Mouse (Mus musculus) right cerebral cortex, postnatal 14 days (tissue): ENCODE results near the gene Cfap57.
A peak's percentile ranks its signal among the peaks of the same experiment; 100 is the strongest.
"Not testable (repeated sequence)": the region's sequence is repeated elsewhere in the genome, so short reads cannot be mapped to it uniquely, and the experiment has no call there.

Experiments used
- DNase-seq: peaks from one replicate; pipeline ENCODE4 v3.0.0; 2022

Gene Cfap57

DNA sequence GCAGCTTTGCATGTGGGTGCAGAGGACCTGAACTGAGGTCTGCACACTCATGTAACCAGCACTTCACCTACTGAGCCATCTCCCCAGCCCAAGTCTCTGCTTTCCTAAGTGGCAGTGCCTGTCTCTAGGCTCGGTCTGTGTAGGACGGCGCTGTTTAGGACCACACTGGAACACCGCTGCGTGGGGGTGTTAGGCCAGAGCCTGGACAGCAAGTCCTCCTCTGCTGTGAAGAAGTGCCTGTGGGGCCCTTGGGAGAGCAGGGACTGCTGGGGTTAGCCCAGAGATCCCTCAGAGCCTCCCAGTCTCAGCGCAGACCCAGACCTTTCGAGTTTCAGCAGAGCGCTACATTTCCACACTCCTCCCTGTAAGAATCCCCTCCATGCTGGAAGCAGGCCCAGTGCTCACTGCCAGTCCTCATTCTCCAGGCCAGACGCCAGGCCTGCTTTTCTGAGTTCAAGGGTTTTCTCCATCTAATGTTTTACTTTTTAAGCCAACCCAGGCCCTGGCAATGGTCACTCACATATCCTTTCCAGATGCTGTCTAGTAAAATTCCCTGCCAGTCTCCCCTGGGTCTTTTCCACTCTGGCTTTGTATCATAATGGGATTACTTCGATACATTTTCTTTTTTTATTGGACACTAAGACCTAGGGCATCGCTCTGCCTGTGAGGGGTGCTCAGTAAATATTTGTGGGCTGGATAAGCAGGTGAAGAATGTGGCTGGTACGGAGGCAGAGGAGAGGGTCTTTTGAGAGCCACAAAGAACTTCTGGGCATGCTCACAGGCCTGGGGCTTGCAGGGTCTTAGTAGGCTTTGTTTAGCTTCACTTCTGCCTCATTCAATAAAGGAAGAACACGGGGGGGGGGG, 56.3 kb downstream of the Cfap57 start:
- no peak for DNase-seq

DNA sequence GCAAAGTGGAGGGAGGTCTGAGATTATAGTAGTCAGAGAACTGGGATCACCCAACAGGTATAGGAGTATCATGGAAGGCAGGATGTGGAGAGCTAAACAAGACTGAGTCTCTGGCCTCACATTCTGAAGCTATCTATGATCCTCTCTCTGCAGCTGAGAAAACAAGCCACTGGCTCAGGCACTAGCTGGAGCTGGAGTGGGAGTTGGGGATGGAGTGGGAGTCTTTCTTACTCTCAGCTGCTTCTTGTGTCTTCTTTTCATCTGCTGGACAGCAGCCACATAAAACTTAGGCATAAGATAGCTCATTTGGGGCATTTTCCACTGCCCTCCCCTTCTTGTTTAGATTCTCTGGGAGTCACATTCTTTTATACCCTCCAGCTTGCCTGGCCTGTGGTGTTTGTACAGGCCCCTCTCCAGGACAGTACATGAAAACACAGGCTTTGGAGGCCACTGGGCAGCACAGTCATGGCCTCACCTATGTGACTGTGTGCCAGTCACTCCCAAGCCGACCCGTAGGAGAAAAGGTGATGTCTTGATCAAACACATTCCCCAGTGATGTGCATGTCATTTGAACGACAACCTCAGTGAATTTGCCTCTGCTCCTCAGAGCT, 67.4 kb downstream of the Cfap57 start:
- no peak for DNase-seq

DNA sequence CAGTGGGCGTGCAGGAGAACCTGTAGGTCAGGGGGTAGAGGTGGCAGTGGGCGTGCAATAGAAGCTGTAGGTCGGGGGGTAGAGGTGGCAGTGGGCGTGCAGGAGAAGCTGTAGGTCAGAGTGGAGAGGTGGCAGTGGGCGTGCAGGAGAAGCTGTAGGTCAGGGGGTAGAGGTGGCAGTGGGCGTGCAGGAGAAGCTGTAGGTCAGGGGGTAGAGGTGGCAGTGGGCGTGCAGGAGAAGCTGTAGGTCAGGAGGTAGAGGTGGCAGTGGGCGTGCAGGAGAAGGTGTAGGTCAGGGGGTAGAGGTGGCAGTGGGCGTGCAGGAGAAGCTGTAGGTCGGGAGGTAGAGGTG, 72.5 kb downstream of the Cfap57 start:
- DNase-seq: not testable (repeated sequence)

DNA sequence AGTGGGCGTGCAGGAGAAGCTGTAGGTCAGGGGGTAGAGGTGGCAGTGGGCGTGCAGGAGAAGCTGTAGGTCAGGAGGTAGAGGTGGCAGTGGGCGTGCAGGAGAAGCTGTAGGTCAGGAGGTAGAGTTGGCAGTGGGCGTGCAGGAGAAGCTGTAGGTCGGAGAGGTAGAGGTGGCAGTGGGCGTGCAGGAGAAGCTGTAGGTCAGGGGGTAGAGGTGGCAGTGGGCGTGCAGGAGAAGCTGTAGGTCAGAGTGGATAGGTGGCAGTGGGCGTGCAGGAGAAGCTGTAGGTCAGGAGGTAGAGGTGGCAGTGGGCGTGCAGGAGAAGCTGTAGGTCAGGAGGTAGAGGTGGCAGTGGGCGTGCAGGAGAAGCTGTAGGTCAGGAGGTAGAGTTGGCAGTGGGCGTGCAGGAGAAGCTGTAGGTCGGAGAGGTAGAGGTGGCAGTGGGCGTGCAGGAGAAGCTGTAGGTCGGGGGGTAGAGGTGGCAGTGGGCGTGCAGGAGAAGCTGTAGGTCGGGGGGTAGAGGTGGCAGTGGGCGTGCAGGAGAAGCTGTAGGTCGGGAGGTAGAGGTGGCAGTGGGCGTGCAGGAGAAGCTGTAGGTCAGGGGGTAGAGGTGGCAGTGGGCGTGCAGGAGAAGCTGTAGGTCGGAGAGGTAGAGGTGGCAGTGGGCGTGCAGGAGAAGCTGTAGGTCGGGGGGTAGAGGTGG, 73.0 kb downstream of the Cfap57 start:
- peak; percentile 52 for DNase-seq

DNA sequence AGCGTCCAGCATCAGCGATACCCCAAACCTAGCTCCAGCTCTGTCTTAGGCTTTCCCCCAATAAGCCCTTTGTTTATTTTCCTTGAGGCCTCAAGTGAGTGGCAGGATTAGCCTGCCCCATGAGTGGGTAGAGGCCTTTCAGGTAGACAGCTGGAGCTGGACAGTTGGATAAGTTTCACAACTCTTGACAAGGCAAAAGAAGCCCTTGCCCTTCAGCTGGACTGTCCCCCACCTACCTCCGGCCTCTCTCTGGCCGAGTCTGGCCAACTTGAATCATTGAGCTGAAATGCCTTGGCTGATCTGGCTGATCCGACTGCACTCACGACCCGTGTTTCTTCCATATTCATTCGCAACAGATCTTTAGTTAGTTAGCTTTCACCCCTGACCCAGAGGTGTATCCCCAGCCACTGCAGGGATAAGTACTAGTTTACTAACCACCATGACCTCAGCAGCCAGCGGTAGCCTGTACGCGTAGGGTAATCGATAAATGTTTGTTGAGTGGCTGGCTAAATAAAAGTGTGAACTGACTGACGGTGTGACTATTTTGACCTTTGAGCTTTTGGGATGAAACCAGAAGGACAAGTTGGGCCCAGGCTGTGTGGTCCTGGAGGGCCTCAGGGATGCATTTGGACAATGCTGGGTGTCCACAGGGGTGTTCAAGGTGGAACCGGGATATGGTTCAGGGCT, 76.0 kb downstream of the Cfap57 start:
- DNase-seq: no peak

DNA sequence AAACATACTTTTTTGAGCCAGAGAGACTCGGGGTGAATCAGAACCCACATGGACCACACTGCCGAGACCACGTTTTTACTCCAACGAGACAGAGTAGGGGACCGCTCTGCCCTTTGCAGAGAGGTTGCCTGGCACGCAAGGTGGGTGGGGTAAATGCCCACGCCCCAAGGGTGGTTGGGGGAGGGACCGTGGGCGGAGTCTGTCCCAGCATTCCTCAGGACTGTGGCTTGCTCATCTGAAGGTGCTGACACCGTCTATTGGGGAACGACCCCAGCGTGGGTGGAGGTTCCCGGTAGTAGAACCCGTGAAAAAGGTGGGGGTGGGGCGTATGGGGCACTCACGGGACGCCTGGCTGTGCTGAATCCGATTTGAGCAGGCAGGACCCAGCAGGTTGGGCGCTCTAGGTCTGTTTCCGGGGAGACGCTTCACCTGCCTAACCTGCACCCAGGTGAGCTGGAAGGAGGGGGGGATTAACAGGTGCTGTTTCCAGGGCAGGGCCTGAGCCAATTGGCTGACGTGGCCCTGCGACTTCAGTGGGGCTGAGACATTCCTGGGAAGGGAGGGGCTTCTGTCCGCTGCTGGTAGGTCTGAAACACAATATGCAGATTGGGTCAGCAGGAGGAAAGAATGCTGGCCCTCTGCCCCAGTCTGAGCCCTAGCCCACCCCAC, 76.9 kb downstream of the Cfap57 start, which contains the start of gene Tmem125:
TSS of gene Tmem125 (minus strand) at position 453 of the 669 bp plus-strand sequence.
- no peak for DNase-seq

DNA sequence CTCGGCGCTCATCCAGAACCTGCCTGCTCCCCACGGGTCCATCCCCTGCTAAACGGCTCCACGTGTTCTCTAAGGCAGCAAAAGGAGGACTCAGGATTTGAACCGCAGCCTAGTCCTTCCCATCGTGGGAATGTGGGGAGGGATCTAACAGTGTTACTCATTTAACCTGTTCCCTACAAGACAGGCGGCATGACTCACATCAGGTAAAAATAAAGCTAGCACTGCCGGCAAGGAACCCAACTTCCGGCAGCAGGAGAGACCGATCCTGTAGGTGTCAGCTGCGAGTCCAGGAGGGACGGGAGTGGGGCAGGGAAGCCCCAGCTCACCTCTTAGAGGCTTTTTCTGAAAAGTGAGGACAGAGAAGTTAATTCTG, 77.4 kb downstream of the Cfap57 start:
- peak; percentile 18 for DNase-seq

DNA sequence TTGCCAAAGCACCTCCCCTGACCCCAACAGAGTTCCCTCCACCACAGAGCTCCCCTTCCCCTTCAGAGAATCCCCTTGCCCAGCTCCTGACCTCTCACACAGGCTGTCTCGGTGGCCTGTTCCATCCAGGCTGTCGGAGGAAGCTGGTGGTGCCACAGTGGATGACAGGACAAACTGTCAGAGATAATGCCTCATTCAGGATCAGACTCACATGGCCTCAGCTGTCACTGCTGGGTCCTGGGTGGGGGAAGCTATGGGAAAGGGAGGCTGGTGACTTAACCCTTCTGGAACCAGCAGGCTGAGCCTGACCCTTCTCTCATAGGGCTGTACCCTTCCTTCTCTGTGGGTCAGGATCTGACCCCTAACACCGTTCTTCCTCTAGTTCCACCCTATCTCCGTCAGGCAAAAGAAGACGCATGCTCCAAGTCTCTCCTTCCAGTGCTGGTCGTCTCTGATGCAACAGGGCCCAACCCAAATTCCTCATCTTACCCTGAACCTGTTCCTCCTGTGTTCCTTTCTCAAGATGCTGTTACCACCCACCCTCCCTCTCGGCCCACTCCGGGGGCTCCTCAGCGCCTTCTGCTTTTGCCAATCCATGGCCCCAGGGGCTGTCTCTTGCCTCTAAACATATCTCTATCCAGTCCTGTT, 77.9 kb downstream of the Cfap57 start:
- no peak for DNase-seq

DNA sequence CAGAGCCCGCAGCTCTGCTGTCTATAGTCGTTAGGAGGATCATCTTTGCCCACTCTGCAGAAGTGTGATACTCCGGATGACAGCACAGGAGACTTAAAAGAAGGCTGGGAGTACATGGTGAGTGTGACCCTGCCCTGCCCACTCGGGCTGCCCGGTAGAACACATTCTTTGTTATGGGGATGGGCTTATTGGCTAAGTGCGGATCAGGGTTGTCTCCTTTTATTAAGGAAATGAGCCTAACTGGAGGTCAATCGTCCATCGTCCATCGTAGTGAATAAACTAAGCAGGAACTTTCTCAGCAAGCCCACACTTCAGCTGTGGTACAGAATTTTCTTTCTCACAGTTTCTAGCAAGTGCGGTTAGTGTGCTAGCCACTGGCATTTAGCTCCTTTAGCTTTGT, 80.7 kb downstream of the Cfap57 start:
- no peak for DNase-seq

DNA sequence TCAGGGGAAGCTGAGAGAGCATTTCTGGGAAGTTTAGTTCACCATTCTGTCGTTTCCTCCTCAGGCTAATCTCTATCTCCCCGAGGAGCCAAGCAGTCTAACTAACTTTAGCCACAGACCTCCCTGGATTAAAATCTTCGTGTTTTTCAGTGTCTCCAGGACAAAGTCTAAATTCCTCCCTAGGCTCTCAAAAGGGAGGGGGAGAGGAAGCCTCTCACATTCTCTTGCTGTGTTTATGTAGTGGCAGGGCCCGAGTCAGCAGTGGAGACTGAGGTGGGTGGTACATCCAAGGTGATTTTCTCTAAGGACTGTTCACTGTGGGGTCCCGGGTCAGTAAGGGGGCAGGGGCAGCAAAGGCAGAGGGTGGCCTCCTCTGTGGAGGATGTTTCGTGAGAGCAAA, 82.8 kb downstream of the Cfap57 start:
- no peak for DNase-seq

DNA sequence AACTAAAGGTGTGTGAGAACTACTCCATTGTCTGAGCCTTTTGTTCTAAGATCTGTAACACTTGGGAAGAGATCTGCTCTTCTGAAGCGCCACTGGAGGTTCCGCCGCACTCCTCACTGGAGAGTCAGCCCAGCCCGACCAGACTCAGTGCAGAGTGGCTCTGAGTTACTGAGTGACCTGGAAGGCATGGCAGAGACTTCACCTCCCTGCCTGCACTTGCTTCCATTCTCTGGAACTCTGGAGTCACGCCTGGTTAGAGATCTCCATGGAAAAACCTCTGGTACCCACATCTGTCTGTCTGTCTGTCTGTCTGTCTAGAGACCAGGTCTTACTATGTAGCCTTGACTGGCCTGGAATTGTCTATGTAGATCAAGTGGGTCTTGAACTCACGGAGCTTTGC, 85.0 kb downstream of the Cfap57 start:
- DNase-seq: no peak

DNA sequence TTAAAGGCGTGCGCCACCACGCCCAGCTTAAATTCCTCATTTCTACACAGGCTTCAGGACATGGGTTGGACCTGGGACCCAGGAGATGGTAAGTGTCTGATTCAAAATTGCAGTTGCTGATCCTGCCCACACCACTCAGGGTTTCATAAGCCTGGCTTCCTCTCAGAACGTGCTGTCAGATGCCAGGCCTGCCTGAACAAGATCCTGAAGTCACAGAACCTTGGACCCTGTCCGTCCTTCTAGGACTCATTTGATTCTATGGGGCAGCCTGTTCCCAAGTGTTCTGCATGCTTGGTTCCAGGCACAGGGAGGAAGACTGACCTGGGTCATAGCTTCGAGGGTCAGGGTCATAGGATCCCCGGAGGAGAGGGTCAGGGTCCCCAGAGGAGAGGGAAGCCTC, 87.0 kb downstream of the Cfap57 start:
- DNase-seq: no peak

DNA sequence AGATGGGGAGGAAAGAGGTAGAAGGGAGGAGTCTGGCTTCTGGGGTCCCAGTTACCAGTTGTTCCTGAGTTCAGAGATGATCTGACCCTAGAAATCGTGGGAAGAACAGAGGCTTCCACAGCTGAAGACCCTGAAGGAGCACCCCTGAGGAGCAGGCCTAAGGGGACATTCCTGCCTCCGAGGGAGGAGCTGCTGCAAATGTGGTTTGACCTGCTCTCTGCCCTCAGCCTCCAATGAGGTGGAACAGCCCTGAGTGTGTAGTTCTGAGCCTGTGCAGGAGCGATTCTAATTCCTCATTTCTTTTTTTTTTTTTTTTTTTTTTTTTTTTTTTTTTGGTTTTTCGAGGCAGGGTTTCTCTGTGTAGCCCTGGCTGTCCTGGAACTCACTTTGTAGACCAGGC, 87.4 kb downstream of the Cfap57 start:
- no peak for DNase-seq

DNA sequence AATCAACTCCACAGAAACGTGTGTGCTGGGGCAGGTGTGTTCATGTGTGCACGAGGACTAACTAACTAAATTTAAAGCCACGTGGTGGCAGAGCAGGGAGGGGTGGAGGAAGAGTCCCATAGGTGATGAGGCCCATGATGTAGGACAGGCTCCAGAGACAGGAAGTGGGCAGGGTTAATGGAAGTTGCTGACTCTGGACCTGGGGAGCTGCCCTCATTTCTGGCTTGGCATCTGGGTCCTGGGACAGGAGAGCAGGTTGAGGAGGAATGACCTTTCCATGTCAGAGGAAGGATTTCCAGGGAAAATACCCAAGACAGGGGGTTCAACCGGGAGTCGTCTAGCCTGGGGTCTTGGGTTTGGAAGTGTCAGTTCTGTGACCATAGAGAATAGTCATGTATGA, 87.9 kb downstream of the Cfap57 start:
- no peak for DNase-seq

DNA sequence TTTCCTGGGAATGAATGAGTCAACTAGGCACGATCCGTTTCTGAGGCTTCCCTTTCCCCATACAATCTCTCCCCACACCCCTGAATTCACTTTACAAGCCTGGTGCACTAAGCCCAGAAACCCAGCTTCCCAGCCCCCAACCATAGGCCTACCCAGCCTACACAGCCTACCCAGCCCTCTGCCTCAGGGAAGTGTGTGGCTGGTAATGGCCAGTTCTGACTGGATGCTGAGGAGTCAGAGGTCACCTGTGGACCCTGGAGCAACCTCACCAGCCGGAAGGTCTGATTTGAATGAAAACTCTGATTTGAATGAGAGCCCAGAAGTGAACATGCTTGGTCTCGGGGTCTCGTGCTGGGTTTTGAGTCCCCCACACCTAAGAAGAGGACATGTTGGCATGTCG, 92.9 kb downstream of the Cfap57 start:
- no peak for DNase-seq

DNA sequence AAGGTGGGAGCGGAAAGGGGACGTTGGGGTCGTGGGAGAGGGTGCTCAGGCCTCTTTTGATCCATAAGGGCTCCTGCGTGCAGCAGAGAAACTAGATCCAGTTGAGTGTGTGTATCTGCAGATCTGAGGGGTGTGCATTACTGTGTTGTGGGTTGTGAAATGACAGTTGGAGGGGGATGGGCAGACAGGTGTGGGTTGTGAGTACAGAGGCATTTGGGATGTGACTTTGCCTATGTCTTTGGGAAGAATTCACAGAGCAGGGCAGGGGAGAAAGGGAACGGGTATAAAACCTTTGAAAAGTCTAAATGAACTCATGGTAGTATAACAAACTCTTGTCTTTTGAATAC, 93.3 kb downstream of the Cfap57 start:
- no peak for DNase-seq

DNA sequence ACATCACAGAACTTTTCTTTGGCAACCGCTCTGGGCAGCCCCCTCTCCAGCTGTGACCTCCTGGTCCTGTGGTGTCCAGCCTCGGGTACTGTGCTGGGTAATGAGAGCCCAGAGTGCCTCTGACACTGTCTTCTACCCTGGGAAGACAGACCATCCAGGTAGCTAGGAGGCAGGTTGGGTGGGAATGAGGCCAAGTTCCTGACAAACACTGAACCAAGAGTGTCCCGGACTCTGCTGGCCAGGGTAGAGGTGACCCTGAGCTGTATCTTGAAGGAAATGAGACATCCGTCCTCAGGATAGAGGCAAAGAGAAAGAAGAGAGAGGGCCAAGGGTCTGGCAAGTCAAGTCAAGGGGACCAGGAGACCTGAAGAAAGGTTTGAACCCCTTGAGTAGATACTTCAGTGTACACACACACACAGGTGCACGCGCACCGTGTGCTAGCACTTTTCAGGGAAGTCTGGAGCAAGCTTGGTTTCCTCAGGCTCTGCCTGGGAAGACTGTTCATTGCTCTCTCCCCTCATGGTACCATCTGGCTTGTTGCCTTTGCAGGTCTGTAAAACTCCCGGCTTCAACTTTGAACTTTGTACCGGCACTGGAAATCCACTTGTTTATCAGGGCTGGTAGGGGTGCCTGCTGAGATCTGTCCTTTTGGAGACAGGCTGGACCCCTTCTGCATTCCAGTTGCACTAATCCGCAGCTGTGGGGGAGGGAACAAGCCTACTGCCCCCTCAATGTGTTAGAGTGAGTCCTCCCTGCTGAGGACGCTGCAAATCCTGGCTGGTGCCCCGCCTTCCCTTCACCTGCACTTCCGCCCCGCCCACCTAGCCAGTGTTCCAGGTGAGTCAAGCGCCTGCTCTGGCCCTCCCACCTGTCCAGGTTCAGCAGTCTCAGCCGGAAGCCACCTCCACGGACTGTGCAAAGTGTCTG, 93.9 kb downstream of the Cfap57 start, which contains the start of gene 2610528J11Rik:
TSS of gene 2610528J11Rik (plus strand) at position 592 of the 927 bp plus-strand sequence.
- DNase-seq: no peak

DNA sequence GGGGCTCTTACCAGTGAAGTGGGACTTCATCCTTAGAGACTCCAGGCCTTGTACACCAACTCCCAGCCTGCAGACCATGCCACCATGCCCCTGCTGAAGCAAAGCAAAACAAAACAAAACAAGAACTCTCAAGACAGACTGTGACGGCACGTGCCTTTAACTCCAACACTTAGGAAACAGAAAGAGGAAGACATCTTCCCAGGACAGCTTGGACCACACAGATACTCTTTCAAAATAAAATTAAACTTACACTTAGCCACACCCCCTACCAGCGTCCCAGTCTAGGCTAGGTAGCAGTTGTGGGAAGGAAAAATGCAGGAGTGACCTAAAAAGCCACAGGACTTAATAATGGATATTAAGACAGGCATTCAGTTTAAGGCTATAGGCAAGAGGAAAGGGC, 94.8 kb downstream of the Cfap57 start:
- no peak for DNase-seq

DNA sequence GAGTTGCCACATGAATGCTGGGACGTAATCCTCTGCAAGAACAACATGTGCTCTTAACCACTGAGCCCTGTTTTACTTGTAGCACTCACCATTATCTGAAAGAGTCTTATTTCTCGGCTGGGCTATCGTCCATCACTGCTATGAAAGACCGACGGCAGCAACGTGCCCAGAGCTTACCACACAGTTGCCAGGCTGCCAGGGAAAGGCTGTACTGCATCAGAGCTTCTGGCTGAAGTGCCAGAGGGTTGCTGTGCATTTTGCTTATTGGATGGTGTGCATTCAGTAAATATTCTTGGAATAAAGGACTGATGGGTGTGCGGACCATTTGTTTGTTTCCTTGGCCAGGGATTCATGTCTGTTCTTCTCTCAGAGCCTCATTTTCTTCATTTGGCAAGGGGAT, 96.6 kb downstream of the Cfap57 start:
- no peak for DNase-seq

DNA sequence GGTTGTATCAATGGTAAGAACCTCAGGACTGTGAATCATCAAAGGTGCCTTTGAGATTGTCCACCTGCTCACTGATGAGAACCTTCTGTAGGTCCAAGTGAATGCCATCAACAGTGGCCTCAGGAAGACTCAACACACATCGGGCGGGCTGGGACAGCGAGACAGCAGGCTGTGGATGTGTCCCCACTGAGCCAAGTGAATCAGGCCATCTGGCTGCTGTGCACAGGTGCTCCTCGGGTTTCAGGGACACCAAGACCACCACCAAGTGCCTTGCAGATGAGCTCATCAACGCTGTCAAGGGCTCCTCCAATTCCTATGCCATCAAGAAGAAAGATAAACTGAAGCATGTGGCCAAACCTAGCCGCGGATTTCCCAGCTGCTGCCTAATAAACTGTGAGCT, 98.3 kb downstream of the Cfap57 start:
- DNase-seq: no peak

DNA sequence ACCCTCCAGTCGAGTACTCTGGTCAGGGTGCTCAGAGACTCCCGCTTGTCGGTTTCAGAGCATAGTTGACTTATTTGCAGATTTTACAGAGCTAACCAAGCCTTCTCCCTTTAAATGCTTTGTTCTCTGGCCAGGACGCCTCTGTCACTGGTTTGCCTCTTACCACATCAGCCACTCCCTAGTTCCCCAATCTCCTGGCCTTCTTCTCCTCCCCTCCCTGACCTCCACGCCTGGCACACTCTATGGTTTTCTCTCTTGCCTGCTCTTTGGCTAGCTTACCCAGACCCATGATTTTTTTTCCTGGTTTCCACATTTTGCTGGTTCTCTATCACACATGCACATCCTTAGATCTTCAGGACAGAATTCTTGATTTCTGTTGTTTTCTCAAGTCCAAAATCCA, 102.4 kb downstream of the Cfap57 start:
- no peak for DNase-seq
